Mouse (Mus musculus): ENCODE results near the gene H2-T23.
"Not testable (repeated sequence)": the region's sequence is repeated elsewhere in the genome, so short reads cannot be mapped to it uniquely, and the experiment has no call there.

The H2-T23 gene

DNA sequence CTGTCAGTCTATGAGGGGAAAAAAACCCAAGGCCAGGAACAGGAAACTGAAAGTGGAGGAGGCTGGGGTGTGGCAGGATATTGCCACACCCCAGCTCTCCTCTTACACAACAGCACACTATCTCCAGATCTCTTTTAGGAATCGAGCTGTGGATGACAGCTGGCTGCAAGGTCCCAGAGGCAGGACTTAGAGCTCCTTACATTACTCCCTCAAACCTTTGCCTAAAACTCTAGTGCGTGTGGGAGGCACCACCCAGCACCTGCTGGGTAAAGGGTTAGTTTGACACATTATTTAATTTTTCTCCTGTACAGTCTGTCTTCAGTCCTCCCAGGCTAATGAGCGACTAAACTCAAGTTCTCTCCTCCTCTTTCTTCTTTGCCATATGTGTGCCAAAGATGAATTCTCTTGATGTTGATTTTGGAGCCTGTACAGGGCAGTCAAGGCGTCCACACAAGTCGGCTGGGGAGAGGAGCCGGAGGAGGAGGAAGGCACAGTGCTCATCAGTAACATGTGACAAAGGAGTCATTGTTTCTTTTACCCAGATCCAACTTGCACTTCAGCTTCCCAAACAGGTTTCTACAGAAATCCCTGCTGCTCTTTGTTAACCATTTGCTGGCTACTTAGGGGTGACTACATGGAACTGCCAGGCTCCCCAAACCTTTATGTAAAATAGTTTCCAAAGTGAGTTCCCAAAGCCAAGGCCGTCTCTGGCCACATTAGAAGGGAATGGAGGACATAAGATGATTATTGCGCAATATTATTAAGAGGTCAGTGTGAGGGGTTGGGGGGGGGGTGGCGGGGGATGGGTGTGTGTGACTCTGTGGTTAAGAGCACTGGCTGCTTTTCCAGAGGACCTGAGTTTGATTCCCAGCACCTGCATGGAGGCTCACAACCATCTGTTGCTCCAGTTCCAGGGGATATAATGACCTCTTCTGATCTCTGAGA is 8.7 kb downstream of the H2-T23 start:
- peak; percentile 73 for DNase-seq (ENCODE audit: low spot score)

DNA sequence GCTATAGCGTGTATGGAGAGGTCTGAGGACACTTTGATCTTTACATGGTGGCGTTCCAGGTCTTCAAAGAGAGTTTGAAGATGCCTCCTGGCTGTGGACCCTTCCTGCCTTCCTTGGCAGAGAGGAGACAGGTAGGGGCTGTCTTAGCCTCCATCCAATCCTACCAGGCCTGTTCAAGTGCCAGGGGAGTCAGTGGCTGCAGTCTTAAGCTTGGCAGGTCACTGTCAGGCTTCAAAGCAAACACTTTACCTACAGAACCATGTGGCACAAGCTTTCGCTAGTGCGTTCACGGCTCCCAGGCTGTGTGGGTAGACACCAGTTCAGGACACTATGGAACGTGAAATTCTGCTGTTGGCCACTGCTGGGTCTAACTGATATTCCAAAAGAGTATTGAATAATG is 9.7 kb downstream of the H2-T23 start:
- no peak for DNase-seq (ENCODE audit: low spot score)

DNA sequence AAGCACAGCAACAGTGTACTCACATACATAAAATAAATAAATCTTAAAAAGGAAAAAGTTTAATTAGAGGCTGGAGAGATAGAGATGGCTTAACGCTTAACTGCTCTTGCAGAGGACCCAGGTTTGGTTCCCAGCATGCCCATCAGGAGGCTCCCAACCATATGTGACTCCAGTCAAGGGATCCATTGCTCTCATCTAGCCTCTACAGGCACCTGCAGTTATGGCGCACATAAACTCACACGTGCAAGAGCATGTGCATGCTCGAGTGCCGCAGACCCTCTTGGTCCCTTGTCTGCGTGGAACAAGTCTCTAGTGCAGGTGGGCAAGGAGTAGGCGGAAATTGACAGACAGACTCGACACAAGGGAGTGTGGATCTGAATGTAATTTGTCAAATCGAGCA is 10.6 kb downstream of the H2-T23 start:
- no peak for DNase-seq (ENCODE audit: low spot score)

DNA sequence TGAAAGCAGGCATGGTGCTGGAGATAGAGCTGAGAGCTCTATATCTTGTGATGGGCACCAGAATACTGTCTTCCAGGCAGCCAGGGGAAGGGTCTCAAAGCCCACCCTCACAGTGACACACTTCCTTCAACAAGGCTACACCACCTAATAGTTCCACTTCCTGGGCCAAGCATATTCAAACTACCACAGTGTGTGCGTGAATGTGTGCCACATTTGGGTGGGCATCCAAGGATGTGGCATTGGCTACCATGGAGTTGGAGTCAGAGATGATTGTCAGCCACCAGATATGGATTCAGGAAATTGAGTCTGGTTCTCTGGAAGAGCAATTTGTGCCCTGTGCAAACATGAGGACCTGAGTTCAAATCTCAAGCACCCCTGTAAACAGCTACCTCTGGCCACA is 11.3 kb downstream of the H2-T23 start:
- no peak for DNase-seq (ENCODE audit: low spot score)

DNA sequence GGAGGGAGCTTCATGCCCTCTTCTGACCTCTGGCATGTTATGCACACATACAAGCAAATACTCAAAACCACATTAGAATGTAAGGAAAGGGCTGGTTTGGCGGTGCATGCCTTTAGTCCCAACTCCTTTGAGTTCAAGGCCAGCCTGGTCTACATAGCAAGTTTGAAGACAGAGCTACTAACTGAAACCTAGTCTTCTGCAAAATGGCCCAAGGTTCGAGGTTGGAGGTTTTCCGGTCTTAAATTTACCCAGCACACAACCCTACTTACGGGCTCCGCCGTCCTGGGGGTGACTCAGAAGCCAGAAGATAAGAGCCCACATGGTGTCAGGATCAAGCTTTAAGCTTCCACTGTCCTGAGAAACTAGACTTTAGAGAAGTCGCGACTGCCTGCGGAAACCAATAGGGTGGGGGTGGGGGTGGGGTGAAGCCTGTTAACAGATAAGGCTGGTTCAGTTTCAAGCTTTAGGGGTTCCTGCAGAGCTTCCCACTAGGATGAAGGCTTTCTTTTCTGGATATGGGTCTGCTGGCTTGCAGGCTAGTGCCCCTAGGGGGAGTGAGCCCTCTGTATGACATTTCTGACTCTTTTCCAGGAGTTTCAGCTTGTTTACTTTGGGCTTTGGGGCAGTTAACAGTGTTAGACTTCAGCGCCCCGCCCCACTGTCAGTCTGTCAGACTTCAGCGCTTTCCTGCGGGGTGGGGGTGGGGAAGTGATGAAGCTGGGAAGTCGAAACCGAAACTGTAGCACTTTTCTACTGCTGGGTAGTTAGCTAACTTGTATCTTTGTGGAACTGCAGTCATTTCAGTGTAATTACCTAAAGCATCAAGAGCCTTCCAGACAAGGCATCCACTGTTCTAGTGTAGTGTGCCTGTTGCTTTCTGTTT is 12.2 kb downstream of the H2-T23 start, which contains the start of gene H2-T24:
TSS of gene H2-T24 (minus strand) at position 370 of the 883 bp plus-strand sequence.
- DNase-seq (ENCODE audit: low spot score) = peak; percentile 86

DNA sequence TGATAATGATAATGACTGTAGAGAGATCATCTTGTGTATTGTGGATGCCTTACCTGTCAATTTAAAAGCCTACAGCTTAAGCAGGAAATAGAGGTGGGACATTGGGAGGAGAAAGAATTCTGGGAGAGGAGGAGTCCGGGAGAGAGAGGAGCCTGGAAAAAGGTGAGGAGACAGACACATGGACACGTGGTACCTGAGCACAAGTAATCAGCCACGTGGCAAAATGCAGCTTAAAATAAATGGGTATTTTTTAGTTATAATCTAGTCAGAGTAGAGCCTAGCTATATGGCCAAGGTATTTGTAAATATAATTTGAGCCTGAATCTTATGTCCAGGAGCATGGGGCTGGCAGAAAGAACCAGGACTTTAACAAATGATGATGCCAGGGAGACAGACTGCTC is 13.1 kb downstream of the H2-T23 start:
- DNase-seq (ENCODE audit: low spot score) = no peak

DNA sequence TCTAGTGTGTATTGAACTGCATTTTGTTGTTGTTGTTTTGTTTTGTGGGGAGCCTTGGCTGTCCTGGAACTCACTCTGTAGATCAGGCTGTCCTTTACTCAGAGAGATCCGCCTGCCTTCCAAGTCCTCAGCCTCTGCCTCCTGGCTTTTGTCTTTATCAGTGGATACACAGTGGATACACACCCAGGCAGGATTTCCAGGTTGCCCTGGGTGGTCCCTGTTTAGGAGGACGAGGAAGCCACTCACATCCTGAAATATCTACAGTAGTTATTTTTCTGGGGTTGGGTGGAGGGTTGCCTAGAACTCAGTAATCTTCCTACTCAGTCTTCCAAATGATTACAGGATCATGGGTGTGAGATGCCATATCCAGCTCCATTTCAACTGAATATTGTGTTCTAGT is 13.7 kb downstream of the H2-T23 start:
- no peak for DNase-seq (ENCODE audit: low spot score)

DNA sequence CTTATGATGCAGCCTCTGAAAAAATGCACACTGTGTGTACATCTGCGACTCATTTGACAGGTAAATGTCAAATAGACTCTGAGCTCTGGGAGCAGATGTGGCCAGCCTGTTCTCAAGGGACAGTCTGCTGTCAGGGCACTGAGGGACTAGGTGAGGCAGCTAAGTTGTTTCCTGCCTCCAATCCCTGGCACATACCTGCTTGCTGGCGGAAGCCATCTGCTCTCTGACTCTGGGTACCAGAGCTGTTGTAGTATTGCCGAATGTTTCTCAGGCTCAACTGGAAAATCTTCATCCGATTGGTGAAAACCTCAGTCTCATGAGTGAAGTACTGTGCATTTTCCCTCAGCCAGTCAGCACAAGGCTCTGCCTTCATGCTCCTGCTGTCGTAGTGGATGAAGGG is 15.6 kb downstream of the H2-T23 start:
- no peak for DNase-seq (ENCODE audit: low spot score)

DNA sequence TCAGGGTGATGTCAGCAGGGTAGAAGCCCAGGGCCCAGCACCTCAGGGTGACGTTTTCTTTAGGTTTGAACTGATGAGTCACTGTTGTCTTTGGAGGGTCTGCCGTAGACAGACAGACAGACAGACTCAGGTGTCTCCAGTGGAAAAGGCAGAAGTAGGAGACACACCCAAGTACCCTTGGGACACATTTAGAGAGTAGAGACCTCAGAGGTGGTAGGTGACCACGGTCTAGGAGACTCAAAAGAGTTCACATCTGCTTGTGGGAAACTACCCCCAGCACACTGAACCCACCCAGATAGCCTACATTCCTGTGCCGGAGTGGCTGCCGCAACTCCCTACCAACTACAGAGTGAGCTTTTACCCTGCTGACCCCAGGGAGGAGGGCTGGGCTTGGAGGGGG is 17.7 kb downstream of the H2-T23 start:
- no peak for DNase-seq (ENCODE audit: low spot score)

DNA sequence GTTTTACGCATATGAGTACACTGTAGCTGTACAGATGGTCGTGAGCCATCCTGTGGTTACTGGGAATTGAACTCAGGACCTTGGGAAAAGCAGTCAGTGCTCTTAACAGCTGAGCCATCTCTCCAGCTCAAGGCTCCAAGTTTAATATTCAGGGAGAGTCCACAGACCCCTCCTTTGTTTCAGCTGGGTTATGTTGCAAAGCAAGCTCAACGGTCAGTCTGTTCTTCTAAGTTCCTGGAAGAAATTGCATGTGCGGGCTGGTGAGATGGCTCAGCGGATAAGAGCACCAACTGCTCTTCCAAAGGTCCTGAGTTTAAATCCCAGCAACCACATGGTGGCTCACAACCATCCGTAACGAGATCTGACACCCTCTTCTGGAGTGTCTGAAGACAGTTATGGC is 28.2 kb downstream of the H2-T23 start:
- DNase-seq (ENCODE audit: low spot score) = not testable (repeated sequence)

DNA sequence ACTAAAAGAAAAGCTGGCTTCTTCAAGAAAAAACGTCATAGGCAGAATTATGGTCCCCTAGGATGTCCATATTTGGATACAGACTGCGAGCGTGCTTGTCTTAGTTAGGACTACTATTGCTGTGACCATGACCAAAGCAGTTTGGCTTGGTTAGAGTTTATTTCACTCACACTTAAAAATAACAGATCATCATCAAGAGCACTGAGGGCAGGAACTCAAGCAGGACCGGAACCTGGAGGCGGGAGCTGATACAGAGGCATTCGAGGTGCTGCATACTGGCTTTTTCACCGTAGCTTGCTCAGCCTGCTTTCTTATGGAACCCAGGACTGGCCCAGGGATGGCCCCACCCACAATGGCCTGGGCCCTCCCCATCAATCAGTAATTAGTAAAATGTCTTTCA is 29.3 kb downstream of the H2-T23 start:
- no peak for DNase-seq (ENCODE audit: low spot score)

DNA sequence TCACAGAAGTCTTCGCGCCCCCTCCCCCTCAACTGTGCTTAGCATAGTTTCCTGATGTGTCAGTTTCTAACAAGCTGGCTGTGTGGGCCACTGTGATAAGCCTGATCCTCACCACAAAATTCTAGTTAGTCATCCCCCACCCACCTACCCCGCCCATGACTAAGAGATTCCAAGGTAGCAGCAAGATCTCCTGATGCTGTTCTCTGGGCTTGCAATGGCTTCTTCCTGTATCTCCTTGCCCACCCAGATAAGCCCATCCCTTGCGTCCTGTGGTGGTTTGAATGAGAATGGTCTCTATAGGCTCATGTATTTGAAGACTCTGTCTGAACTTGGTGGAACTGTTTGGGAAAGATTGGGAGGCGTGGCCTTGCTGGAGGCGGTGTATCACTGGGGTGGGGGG is 30.7 kb downstream of the H2-T23 start:
- DNase-seq (ENCODE audit: low spot score) = no peak

DNA sequence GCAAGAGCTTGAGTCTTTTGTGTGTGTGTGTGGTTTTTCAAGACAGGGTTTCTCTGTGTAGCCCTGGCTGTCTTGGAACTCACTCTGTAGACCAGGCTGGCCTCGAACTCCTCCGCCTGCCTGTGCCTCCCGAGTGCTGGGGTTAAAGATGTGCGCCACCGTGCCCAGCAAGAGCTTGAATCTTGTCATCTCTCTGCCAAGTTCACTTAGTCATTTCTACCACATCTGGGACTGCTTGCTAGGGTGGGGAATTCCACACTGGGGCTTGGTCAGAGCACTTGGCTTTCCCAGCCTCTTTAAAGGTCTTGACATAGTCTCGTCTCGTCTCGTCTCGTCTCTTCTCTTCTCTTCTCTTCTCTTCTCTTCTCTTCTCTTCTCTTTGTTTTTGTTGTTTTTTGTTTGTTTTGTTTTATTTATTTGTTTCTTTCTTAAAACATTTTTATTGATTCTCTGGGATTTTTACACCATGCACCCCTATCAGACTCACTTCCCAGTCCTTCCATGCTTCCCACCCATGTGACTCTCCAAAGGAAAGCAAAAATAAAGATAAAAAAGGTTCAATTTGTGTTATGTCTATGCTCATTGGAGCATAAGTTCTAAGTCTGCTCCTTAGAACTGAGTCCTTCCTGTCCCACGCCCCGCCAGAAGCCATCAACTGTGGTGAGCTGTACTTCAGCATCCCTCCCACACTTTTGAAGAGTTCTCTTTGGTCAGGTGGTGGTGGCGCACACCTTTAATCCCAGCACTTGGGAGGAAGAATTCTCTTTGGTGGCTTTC is 31.3 kb downstream of the H2-T23 start:
- no peak for DNase-seq (ENCODE audit: low spot score)

DNA sequence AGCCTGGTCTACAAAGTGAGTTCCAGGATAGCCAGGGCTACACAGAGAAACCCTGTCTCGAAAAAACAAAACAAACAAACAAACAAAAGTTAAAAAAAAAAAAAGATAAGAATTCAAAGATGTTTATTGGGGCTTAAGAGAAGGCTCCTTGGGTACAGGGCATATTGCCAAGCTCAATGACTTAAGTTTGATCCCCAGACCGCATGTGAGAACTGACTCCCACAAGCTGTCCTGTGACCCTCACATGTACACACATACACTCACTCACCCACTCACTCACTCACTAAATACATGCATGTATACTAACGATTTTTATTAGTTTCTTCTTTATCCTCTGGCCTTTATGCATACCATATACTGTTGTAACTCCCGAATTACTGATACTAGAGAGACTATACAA is 32.3 kb downstream of the H2-T23 start:
- no peak for DNase-seq (ENCODE audit: low spot score)

DNA sequence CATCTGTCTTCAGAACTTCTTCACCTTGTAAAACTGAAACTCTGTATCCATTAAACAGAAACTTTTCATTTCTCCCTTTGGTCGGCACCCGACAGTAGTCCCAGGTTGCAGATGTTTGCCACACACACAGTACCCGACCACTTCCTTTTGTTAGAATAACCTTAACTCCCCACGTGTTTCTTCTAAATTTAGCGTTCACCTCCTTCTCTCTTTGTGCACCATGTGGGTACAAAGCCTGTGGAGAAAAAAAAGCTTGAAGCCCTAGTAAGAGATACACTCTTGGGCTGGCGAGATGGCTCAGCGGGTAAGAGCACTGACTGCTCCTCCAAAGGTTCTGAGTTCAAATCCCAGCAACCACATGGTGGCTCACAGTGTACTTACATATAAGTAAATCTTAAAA is 33.3 kb downstream of the H2-T23 start:
- DNase-seq (ENCODE audit: low spot score) = peak; percentile 64

DNA sequence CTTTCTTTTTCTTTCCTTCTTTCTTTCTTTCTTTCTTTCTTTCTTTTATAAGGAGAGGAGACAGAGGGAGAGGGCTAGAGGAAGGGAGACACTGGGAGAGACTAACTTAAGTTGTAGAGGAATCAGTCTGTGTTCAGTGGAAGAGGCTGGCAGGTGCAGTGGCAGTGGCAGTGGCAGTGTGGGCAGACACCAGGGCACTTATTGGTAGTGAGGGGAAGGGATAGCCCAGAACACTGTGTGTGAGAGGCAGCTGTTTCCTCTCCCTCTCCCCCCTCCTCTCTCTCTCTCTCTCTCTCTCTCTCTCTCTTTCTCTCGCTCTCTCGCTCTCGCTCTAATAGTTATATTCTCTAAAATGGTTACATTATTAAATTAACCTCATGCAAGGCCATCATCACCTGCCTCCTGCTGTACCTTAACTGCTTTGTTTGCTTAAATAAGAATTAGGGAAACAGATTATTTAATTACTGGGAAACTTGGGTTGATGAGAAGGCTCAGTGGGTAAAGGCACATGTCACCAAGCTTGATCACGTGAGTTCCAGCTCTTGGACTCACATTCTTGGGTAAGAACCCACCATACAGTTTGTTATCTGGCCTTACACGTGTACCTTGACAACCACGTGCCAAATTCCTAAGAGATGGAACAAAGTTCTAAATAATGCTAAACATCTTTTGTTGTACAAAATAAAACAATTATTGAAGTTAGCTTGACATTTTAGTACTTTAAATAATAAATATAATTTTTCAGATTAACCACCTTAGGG is 33.9 kb downstream of the H2-T23 start:
- no peak for DNase-seq (ENCODE audit: low spot score)

DNA sequence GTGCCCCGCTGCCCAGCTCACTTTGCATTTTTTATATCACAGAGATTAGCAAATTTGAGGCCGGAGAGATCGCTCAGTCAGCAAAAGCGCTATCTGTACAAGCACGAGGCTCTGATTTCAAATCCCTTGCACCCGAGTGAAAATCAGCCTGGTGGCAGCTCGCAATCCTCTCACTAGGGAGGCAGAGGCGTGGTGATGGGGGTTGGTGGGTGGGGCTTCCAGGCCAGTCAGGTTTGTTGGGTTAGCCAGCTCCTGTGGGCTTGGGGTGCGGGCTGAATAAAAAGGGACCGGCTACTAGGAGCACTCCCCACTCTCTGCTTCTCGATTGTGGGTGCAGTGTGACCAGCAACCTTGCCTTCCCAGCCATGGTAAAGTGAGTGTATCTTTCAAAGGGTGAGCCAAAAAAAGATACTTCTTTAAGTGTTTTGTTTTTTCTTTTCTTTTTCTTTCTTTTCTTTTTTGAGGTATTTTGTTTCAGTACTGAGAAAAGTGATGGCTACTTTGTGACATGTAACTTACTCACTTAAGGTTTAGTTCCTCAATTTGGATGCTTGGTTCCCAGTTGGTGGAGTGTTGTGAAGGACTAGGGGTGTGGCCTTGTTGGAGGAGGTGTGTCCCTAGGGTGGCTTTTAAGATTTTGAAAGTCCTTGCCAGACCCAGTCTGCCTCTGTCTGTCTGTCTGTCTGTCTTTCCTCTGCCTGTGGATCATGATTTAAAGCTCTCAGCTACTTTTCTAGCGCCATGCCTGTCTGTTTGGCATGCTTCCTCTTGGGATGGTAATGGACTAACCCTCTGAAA is 34.7 kb downstream of the H2-T23 start:
- peak; percentile 70 for DNase-seq (ENCODE audit: low spot score)

DNA sequence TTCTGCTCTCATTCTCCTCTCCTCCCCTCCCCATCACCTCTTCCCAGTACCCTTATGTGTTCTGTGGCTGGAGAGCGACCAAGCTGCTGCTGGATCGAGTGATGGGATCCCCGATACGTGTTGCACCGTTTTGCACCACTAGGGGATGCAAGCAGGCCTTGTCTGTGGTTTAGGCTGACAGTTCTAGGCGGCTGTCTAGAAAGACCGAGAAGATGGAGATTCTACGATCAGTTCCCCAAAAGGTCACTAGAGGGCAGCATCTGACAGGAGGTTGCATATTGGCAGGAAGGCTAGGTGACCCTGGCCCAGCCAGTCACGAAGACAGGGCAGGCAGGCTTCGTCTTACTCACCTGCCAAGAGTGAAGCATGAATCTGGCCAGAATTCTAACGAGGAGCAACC is 35.7 kb downstream of the H2-T23 start:
- peak; percentile 98 for DNase-seq (ENCODE audit: low spot score)

DNA sequence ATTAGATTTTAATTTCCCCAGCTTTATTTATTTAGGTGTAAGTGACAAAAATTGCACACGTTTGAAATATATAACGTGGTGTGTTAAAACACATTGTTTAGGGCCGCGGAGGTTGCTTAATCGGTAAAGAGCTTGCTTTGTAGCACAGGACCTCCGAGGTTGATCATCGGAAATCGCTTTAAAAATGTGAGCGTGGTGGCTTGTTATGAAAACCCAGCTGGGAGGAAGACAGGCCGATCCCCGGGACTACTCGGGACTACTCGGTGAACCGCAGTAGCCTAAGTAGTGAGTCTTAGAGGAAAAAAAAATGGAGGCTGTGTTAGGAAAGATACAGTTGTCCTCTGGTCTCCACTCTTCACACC is 37.8 kb downstream of the H2-T23 start:
- no peak for DNase-seq (ENCODE audit: low spot score)

DNA sequence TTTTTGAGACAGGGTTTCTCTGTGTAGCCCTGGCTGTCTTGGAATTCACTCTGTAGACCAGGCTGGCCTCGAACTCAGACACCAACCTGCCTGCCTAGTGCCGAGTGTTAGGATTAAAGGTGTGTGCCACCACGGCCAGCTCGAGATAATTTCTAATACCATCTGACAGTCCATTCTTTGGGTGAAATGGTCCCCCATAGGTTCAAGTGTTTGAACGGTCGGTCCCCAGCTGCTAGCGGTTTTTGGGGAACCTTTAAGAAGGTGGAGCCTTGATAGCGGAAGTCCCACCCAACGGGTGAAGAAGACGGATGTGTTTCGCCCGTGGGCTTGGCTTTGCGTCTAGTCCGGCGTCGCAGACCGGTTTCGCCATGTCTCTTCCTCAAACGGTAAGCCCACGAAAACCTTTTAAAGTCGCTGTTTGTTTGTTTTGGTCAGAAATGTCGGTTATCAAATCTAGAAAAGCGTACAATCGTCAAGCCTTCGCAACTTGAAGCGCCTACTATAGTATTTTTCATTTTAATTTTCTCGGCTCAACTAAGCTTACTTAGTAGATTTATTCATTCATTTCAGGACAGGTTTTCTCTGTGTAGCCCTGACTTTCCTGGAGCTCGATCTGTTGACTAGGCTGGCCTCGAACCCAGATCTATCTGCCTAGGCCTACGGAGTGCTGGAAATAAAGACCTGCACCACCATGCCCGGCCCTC is 38.3 kb downstream of the H2-T23 start:
- peak; percentile 90 for DNase-seq (ENCODE audit: low spot score)
